Mouse (Mus musculus): ENCODE measurements around the gene Cts7.

Cts7 gene

DNA sequence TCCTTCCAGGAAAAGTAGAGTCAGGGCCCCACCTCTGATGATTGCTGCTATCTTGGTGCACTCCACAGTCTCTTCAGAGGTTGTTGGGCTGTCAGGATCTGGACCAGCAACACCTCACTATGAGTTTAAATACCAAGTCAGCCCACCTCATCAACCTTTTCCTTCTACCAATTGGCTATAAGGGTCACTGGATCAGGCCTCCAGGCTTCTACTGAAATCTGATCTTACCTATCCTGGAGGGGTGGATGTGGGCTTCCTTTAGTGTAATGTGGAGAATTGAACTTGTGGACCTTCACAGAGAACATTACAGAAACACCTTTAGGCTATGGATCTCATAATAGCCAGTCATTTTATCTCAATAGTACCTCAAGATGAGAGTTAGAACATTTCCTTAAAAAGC, at the start of gene Cts7:
Gene Cts7, minus strand, starts transcription at position 101 of the 400 bp plus-strand sequence.
- in situ Hi-C loops (cut with MboI; ENCODE audit: low pct_unique_long_range_greater_than_20kb in 1 of 2, low sequenced_read_pairs in 2 of 2, unreplicated experiment in 1 of 2) = no loop called here
